Mouse (Mus musculus) intestine, embryonic 15.5 days (tissue): ENCODE results near the gene Gtsf1. TPM values are rescaled to one million over a fixed set of nuclear protein-coding genes. Genes with fewer than 3 reads are reported as not detected.

Source experiments
- polyA plus RNA-seq: library from polyadenylated mRNA; unstranded; fragments of >200 nt; fragmentation: Nextera tagmentation; extraction: Ambion mirVana; gene quantifications from 2 replicates; pipeline ENCODE4 v1.2.1, GENCODE M21; 2015

Gtsf1 gene
- polyA plus RNA-seq, 1 experiment from 2014 or later: not detected

Other genes with a start within 250 kb of the Gtsf1 start
- 86.7 and 98.0 TPM in 2 replicates for gene Cbx5, start 190.7 kb downstream of the Gtsf1 start, polyA plus RNA-seq
- gene Hnrnpa1, start 190.0 kb downstream of the Gtsf1 start, polyA plus RNA-seq: 652 and 741 TPM in 2 replicates
- gene Nfe2, start 172.1 kb downstream of the Gtsf1 start, polyA plus RNA-seq: 3.5 and 4.9 TPM in 2 replicates
- gene Copz1, start 157.8 kb downstream of the Gtsf1 start, polyA plus RNA-seq: 259 and 262 TPM in 2 replicates
- gene Gpr84, start 119.9 kb downstream of the Gtsf1 start, polyA plus RNA-seq: 0.20 and 0.29 TPM in 2 replicates
- 5.6 TPM in 2 replicates for gene Zfp385a, start 90.4 kb downstream of the Gtsf1 start, polyA plus RNA-seq
- 44.8 and 45.5 TPM in 2 replicates for gene Itga5, start 63.7 kb downstream of the Gtsf1 start, polyA plus RNA-seq
- gene Gtsf2, start 18.0 kb upstream of the Gtsf1 start, polyA plus RNA-seq: not detected in 2 replicates
- 3.2 and 3.3 TPM in 2 replicates for gene Nckap1l, start 23.3 kb upstream of the Gtsf1 start, polyA plus RNA-seq
- gene Pde1b, start 72.6 kb upstream of the Gtsf1 start, polyA plus RNA-seq: 5.1 and 6.3 TPM in 2 replicates
- gene Ppp1r1a, start 107.5 kb upstream of the Gtsf1 start, polyA plus RNA-seq: 9.8 and 10.3 TPM in 2 replicates
- gene Glycam1, start 134.6 kb upstream of the Gtsf1 start, polyA plus RNA-seq: not detected in 2 replicates